Mouse (Mus musculus): ENCODE measurements around the gene Galnt7. TPM values are rescaled to one million over a fixed set of nuclear protein-coding genes. Genes with fewer than 3 reads are reported as not detected.

Gene Galnt7
- total and polyA plus RNA-seq, 3 experiments: 26.7 to 33.5 (median 32.7) TPM

DNA sequence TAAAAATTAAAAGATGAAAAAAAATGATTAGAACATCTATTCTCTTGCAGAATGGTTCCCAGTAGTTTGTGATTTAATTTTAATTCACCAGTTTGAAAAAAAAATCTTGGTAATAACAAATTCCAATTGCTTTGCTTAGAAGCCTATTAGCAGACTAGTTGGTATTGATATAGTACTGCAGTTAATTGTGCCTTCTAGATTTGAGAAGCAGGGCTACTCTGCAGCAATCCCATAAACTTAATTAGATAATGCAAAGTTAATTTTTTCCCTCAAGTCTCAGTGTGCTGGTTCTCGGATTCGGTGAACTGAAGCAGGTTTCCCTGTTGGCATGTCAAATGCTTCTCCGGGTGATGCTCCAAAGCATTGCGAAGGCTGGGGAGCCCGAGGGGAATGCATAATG lies 10.1 kb downstream of the Galnt7 start:
- DNase-seq (ENCODE audit: extremely low read depth): no peak
- Histone ChIP-seq H3K9ac (ENCODE audit: insufficient read depth, low read depth) (no peak overlapping the region), H3K4me1 (ENCODE audit: control insufficient read depth in 1 of 2, insufficient read depth in 2 of 2) (no peaks in the 10 kb centered on the region; a peak in 2 of 4 replicates), H3K4me2 (ENCODE audit: insufficient read depth, low read depth, poor library complexity, severe bottlenecking) (no peak overlapping the region), H3K27me3 (replicated peaks) (no peaks in the 10 kb centered on the region), H3K4me3 (replicated peaks in 1 of 3; ENCODE audit: low read depth in 2 of 3, low read length in 2 of 3, poor library complexity in 1 of 3) (no peak overlapping the region), H3K27ac (ENCODE audit: insufficient read depth, low read depth) (no peak overlapping the region), H3K79me2 (replicated peaks; ENCODE audit: control insufficient read depth, extremely low read depth, insufficient read depth, poor library complexity, severe bottlenecking) (peaks cover 12% of the 10 kb centered on the region), H3K36me3 (replicated peaks in 1 of 2; ENCODE audit: control insufficient read depth in 1 of 2, insufficient read depth in 1 of 2, low read length in 1 of 2) (peaks cover 9 to 58% of the 10 kb centered on the region in 2 experiments), H3K9me3 (replicated peaks; ENCODE audit: low read length) (no peaks in the 10 kb centered on the region)
- TF ChIP-seq ZNF384 (IDR thresholded peaks at IDR 0.05; ENCODE audit: low read depth, low read length): no peak
- TF ChIP-seq ZMIZ1 (IDR thresholded peaks at IDR 0.05; ENCODE audit: low read depth, low read length): no peak
- dilution Hi-C loops (cut with MboI; ENCODE audit: extremely low pct_ligation_motif_present, extremely low pct_unique_long_range_greater_than_20kb, low sequenced_read_pairs) (no loop called here), in situ Hi-C loops (cut with MboI; ENCODE audit: low pct_ligation_motif_present, low pct_unique_long_range_greater_than_20kb, low sequenced_read_pairs) (no loop called here)

DNA sequence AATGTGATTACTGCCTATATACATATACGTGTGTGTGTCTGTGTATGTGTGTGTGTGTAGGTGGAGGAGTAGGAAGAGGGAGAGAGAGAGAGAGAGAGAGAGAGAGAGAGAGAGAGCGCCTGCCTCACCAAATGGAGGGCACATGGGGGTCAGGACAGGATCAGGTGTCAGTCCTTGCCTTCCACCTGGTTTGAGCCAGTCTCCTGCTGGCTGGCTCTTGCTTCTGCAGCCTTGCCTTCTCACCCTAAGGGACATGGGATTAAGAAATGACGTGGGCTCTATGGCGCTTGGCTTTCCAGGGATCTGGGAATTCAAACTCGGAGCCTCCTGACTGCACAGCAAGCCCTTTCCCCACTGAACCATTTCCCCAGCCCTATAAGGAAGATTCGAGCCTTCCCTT lies 13.9 kb downstream of the Galnt7 start:
- Histone ChIP-seq H3K4me2 (ENCODE audit: insufficient read depth, low read depth, poor library complexity, severe bottlenecking) (no peak overlapping the region), H3K36me3 (replicated peaks in 1 of 2; ENCODE audit: control insufficient read depth in 1 of 2, insufficient read depth in 1 of 2, low read length in 1 of 2) (peaks cover 5 to 40% of the 10 kb centered on the region in 2 experiments), H3K9me3 (replicated peaks; ENCODE audit: low read length) (no peaks in the 10 kb centered on the region), H3K27ac (ENCODE audit: insufficient read depth, low read depth) (no peak overlapping the region), H3K9ac (ENCODE audit: insufficient read depth, low read depth) (no peak overlapping the region), H3K4me1 (ENCODE audit: control insufficient read depth in 1 of 2, insufficient read depth in 2 of 2) (peaks cover 0 to 13% of the 10 kb centered on the region in 2 experiments; a peak in 2 of 4 replicates), H3K27me3 (replicated peaks) (no peaks in the 10 kb centered on the region), H3K4me3 (replicated peaks in 1 of 3; ENCODE audit: low read depth in 2 of 3, low read length in 2 of 3, poor library complexity in 1 of 3) (no peak overlapping the region), H3K79me2 (replicated peaks; ENCODE audit: control insufficient read depth, extremely low read depth, insufficient read depth, poor library complexity, severe bottlenecking) (peaks cover 7% of the 10 kb centered on the region; the same call in 1 of the 2 replicates)
- DNase-seq (ENCODE audit: extremely low read depth): no peak
- in situ Hi-C loops (cut with MboI; ENCODE audit: low pct_ligation_motif_present, low pct_unique_long_range_greater_than_20kb, low sequenced_read_pairs) (no loop called here), dilution Hi-C loops (cut with MboI; ENCODE audit: extremely low pct_ligation_motif_present, extremely low pct_unique_long_range_greater_than_20kb, low sequenced_read_pairs) (no loop called here)
- no peak for TF ChIP-seq POLR2AphosphoS2 (IDR thresholded peaks at IDR 0.05; ENCODE audit: low read depth, low read length)
- TF ChIP-seq MEF2A (IDR thresholded peaks at IDR 0.05; ENCODE audit: borderline replicate concordance, low read depth, low read length): no peak
- no peak for TF ChIP-seq USF1 (IDR thresholded peaks at IDR 0.05; ENCODE audit: low read depth, low read length)
- no peak for TF ChIP-seq UBTF (IDR thresholded peaks at IDR 0.05; ENCODE audit: low read depth, low read length)
- TF ChIP-seq E2F4 (IDR thresholded peaks at IDR 0.05; ENCODE audit: insufficient replicate concordance, low read depth, low read length): no peak
- TF ChIP-seq TCF12 (IDR thresholded peaks at IDR 0.05; ENCODE audit: low read depth, low read length): no peak
- TF ChIP-seq MXI1 (IDR thresholded peaks at IDR 0.05; ENCODE audit: low read depth, low read length): no peak
- TF ChIP-seq MAZ (IDR thresholded peaks at IDR 0.05; ENCODE audit: low read depth, low read length): no peak
- TF ChIP-seq USF2 (conservative IDR thresholded peaks at IDR 0.05; ENCODE audit: low read depth, low read length): no peak

DNA sequence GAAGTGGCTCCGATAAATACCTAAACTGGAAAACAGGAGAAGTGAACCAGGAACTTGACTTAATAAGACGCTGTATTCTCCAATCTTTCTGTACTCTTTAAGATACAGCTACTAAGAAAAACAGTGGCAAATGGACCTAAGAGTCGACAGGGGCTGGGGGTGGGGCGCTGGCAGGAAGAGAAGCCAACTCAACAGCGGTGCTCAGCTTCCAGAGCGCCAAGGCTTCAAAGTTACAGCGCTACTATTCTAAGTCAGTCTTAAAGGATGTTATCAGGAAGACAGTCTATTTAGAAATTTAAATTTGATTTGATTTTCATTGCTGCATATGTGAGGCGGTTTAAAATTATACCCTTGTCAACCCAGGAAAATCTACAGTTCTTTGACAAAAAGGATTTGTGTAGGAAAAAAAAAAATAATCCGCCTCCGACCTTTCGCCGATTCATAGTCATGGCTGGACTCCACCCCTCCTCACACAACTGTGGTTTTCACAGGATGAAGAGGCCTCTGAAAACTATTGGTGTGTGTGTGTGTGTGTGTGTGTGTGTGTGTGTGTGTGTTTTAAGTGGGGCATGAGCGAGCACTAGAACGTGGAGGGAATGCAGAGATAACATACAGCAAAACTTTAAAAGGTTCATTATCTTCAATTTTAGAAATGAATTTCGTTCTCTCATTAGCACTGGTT lies 15.1 kb downstream of the Galnt7 start:
- H3K79me2 ChIP-seq (replicated peaks; ENCODE audit: control insufficient read depth, extremely low read depth, insufficient read depth, poor library complexity, severe bottlenecking): peaks cover 7% of the 10 kb centered on the region; the same call in 1 of the 2 replicates
- no peaks in the 10 kb centered on the region for H3K27me3 ChIP-seq (replicated peaks)
- H3K4me2 ChIP-seq (ENCODE audit: insufficient read depth, low read depth, poor library complexity, severe bottlenecking): no peak overlapping the region
- no peak for DNase-seq (ENCODE audit: extremely low read depth)
- no peaks in the 10 kb centered on the region for H3K9me3 ChIP-seq (replicated peaks; ENCODE audit: low read length)
- H3K36me3 ChIP-seq (replicated peaks in 1 of 2; ENCODE audit: control insufficient read depth in 1 of 2, insufficient read depth in 1 of 2, low read length in 1 of 2): peaks cover 0 to 41% of the 10 kb centered on the region in 2 experiments
- no peak overlapping the region for H3K9ac ChIP-seq (ENCODE audit: insufficient read depth, low read depth)
- H3K27ac ChIP-seq (ENCODE audit: insufficient read depth, low read depth): no peak overlapping the region
- in situ Hi-C loops (cut with MboI; ENCODE audit: low pct_ligation_motif_present, low pct_unique_long_range_greater_than_20kb, low sequenced_read_pairs) (no loop called here), dilution Hi-C loops (cut with MboI; ENCODE audit: extremely low pct_ligation_motif_present, extremely low pct_unique_long_range_greater_than_20kb, low sequenced_read_pairs) (no loop called here)
- peaks cover 0 to 13% of the 10 kb centered on the region in 2 experiments; a peak in 2 of 4 replicates for H3K4me1 ChIP-seq (ENCODE audit: control insufficient read depth in 1 of 2, insufficient read depth in 2 of 2)
- no peak overlapping the region for H3K4me3 ChIP-seq (replicated peaks in 1 of 3; ENCODE audit: low read depth in 2 of 3, low read length in 2 of 3, poor library complexity in 1 of 3)
- TF ChIP-seq MXI1 (IDR thresholded peaks at IDR 0.05; ENCODE audit: low read depth, low read length) (no peak), IRF4 (IDR thresholded peaks at IDR 0.05; ENCODE audit: low read depth, low read length) (no peak), CHD2 (IDR thresholded peaks at IDR 0.05; ENCODE audit: low read length) (no peak), SIN3A (IDR thresholded peaks at IDR 0.05; ENCODE audit: low read length) (no peak), NRF1 (IDR thresholded peaks at IDR 0.05; ENCODE audit: low read depth, low read length) (no peak), ZC3H11A (IDR thresholded peaks at IDR 0.05; ENCODE audit: low read depth, low read length) (no peak), HCFC1 (IDR thresholded peaks at IDR 0.05; ENCODE audit: low read depth, low read length) (no peak), EP300 (IDR thresholded peaks at IDR 0.05; ENCODE audit: low read length) (no peak), UBTF (IDR thresholded peaks at IDR 0.05; ENCODE audit: low read depth, low read length) (no peak), ZKSCAN1 (IDR thresholded peaks at IDR 0.05; ENCODE audit: borderline replicate concordance, low read depth, low read length) (no peak), TCF12 (IDR thresholded peaks at IDR 0.05; ENCODE audit: low read depth, low read length) (no peak), JUND (conservative IDR thresholded peaks at IDR 0.05; ENCODE audit: low read depth, low read length) (no peak), MEF2A (IDR thresholded peaks at IDR 0.05; ENCODE audit: borderline replicate concordance, low read depth, low read length) (no peak), MAFK (IDR thresholded peaks at IDR 0.05; ENCODE audit: insufficient replicate concordance, low read length) (no peak), JUN (IDR thresholded peaks at IDR 0.05; ENCODE audit: insufficient read depth, low read depth, low read length) (no peak)

All from CH12.LX (cell line).